Mouse (Mus musculus): ENCODE data around the gene Scgb2b26.

Gene Scgb2b26

GRCm38 (mm10) chr7:33944940-33945339 is at the start of gene Scgb2b26:
Gene Scgb2b26, minus strand, starts transcription at chr7:33945040.
- DNase-seq: no peak

GRCm38 (mm10) chr7:33982281-33982680 is 37.4 kb upstream of the Scgb2b26 start:
- peak; percentile 26 for DNase-seq

GRCm38 (mm10) chr7:33902982-33903381 is 41.9 kb downstream of the Scgb2b26 start:
- no peak for DNase-seq

- no peak for DNase-seq
These were observed 44.0 kb downstream of the Scgb2b26 start for GRCm38 (mm10) chr7:33900803-33901202.

- no peak for DNase-seq
These were observed 44.8 kb downstream of the Scgb2b26 start for GRCm38 (mm10) chr7:33900007-33900406.

All from kidney, postnatal 14 days (tissue).